Mouse (Mus musculus) limb, embryonic 10.5 days (tissue): Measurements from ENCODE around the gene Ipmk. TPM values are rescaled to one million over a fixed set of nuclear protein-coding genes. Genes with fewer than 3 reads are reported as not detected.
"Not testable (repeated sequence)": the region's sequence is repeated elsewhere in the genome, so short reads cannot be mapped to it uniquely, and the experiment has no call there.

Experiments
- DNase-seq: peaks from one replicate; pipeline ENCODE4 v3.0.0-alpha.2; 2017; ENCODE audit warnings: low spot score
- H3K27ac ChIP-seq: fragments of 300-500 bp; sonication (generic); 2 replicates; pipeline ENCODE4 v1.5.1; 2016; ENCODE audit warnings: mild to moderate bottlenecking
- H3K27me3 ChIP-seq: fragments of 300-500 bp; sonication (generic); 2 replicates; pipeline ENCODE4 v1.6.1; 2016; ENCODE audit warnings: low read depth, mild to moderate bottlenecking; ENCODE audit not compliant: poor library complexity, severe bottlenecking
- H3K36me3 ChIP-seq: fragments of 300-500 bp; sonication (generic); 2 replicates; pipeline ENCODE4 v1.6.1; 2016; ENCODE audit warnings: mild to moderate bottlenecking, moderate library complexity
- H3K4me1 ChIP-seq: fragments of 300-500 bp; sonication (generic); 2 replicates; pipeline ENCODE4 v1.6.1; 2016
- H3K4me3 ChIP-seq: fragments of 300-500 bp; sonication (generic); 2 replicates; pipeline ENCODE4 v1.5.1; 2016; ENCODE audit warnings: mild to moderate bottlenecking, moderate library complexity
- H3K9me3 ChIP-seq: fragments of 300-500 bp; sonication (generic); replicated peaks from 2 replicates; pipeline ENCODE4 v1.6.1; 2016; ENCODE audit warnings: mild to moderate bottlenecking
- WGBS: fragments of 180-500 bp; shearing (Covaris S2); methylation state at CpG from one replicate; pipeline ENCODE4 v1.1.7; 2016; 5-methylcytosine and 5-hydroxymethylcytosine counted together
- polyA plus RNA-seq: library from polyadenylated mRNA; unstranded; fragments of >200 nt; fragmentation: Nextera tagmentation; extraction: Ambion mirVana; gene quantifications from 2 replicates; pipeline ENCODE4 v1.2.1, GENCODE M21; 2016

Gene Ipmk
- polyA plus RNA-seq, 1 experiment from 2014 or later: 19.6 TPM

- no peaks in the 10 kb centered on the region for H3K9me3 ChIP-seq
- peaks cover 12% of the 10 kb centered on the region for H3K4me1 ChIP-seq
- H3K27me3 ChIP-seq: no peaks in the 10 kb centered on the region
- H3K4me3 ChIP-seq: no peak overlapping the region
- WGBS: 32% methylated on average over 18 of the region's 18 CpGs
- no peak overlapping the region for H3K27ac ChIP-seq
- DNase-seq: no peak
- peaks cover 19% of the 10 kb centered on the region for H3K36me3 ChIP-seq
Observed at GRCm38 (mm10) chr10:71361836-71362562, 14.4 kb downstream of the Ipmk start.

- Histone ChIP-seq H3K36me3 (peaks cover 26% of the 10 kb centered on the region), H3K27me3 (no peaks in the 10 kb centered on the region), H3K9me3 (no peaks in the 10 kb centered on the region), H3K4me3 (no peak overlapping the region), H3K4me1 (peaks cover 12% of the 10 kb centered on the region), H3K27ac (no peak overlapping the region)
- DNase-seq: no peak
- 90% methylated on average over 8 of the region's 8 CpGs for WGBS
Observed at GRCm38 (mm10) chr10:71363440-71363839, 15.9 kb downstream of the Ipmk start.

DNA sequence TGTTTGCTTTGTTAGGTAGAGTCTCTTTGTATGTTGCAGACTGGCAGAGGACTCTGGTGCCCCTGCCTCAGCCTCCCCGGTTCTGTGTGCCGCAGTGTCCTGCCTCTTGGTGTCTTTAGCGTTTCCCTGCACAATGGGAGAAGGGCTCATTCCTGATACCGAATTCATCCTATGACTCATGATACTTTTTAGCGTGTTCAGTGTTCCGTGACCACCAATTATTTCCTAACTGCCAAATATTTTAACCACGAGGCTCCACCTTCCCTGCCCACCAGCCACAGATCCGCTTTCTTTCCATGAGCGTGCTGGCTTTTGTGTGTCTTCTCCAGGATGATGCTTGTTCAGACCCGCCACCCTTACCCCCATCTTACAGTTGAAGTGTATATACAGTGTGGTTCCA is 16.3 kb downstream of the Ipmk start:
- DNase-seq: no peak
- 96% methylated on average over 10 of the region's 10 CpGs for WGBS
- Histone ChIP-seq H3K27ac (no peak overlapping the region), H3K36me3 (peaks cover 26% of the 10 kb centered on the region), H3K27me3 (no peaks in the 10 kb centered on the region), H3K9me3 (no peaks in the 10 kb centered on the region), H3K4me1 (peaks cover 12% of the 10 kb centered on the region), H3K4me3 (no peak overlapping the region)

- no peaks in the 10 kb centered on the region for H3K4me1 ChIP-seq
- DNase-seq: no peak
- H3K9me3 ChIP-seq: no peaks in the 10 kb centered on the region
- H3K36me3 ChIP-seq: peaks cover 37% of the 10 kb centered on the region
- no peaks in the 10 kb centered on the region for H3K27me3 ChIP-seq
- 94% methylated on average over 16 of the region's 16 CpGs for WGBS
- H3K27ac ChIP-seq: no peak overlapping the region
- H3K4me3 ChIP-seq: no peak overlapping the region
Observed at GRCm38 (mm10) chr10:71368128-71368940, 20.8 kb downstream of the Ipmk start.

DNA sequence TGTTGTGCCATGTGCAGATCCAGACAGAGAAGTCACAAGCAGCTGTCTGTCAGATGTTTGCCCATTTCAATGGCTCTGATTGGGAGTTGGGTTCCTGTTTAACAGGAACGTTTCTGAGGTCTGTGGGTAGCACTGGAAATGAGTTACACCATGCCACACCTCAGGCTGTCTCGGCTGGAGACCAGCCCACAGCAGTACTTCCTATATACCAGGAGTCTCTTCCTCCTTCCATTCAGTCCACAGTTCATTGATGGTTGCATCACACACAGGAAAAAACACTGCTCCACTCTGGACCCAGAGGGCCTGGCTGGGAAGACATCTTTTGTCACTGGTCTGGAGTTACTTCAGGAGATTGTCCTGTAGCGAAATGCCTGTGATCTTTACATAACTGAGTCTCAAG is 21.9 kb downstream of the Ipmk start:
- WGBS: 86% methylated on average over 3 of the region's 3 CpGs
- no peak for DNase-seq

GRCm38 (mm10) chr10:71371881-71372280 is 24.3 kb downstream of the Ipmk start:
- no peaks in the 10 kb centered on the region for H3K9me3 ChIP-seq
- H3K27me3 ChIP-seq: no peaks in the 10 kb centered on the region
- H3K4me3 ChIP-seq: no peak overlapping the region
- 88% methylated on average over 6 of the region's 6 CpGs for WGBS
- no peaks in the 10 kb centered on the region for H3K4me1 ChIP-seq
- DNase-seq: no peak
- H3K36me3 ChIP-seq: peaks cover 34% of the 10 kb centered on the region
- no peak overlapping the region for H3K27ac ChIP-seq

More for the DNA sequence above, 21.9 kb downstream of the Ipmk start:
- Histone ChIP-seq H3K27ac (no peak overlapping the region), H3K4me1 (no peaks in the 10 kb centered on the region), H3K27me3 (no peaks in the 10 kb centered on the region), H3K9me3 (no peaks in the 10 kb centered on the region), H3K4me3 (no peak overlapping the region), H3K36me3 (peaks cover 44% of the 10 kb centered on the region)

DNA sequence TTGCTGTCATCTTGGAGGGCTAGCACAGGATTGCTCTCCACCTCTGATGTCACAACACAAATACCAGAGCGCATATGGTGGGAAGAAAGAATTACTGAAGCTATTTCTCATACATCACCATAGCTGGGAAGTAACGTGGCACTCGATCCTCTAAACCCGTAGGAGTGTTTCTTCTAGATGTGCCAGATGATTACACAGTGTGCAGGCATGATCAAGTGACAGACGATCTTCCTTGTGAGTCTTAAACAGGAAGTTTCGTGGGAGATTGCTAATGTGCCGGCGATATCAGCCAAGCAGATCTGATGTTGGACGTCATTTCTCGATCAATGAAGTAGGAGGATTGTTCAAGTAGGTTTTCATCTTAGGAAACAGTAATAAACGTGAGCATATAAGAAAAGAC is 26.1 kb downstream of the Ipmk start:
- 93% methylated on average over 11 of the region's 11 CpGs for WGBS
- no peaks in the 10 kb centered on the region for H3K27me3 ChIP-seq

DNA sequence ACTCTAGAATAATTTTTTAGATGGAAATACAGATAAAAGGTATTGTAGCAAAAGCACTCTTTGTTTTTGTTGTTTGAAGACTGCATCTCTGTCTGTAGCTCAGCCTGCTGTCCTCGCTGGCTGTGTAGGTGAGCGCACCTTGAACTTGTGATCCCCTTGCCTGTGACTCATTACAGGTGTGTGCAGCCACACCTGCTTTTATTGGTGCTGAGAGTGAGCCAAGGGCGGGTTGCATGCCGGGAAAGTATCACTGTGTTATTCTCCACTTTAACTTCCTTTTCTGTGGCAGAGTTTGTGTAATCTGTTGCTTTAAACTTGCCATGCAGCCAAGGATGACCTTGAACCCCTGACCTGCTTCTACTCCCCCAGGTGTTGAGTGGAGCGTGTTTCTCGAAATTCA is 28.5 kb downstream of the Ipmk start:
- WGBS: 93% methylated on average over 6 of the region's 6 CpGs
- Histone ChIP-seq H3K4me3 (no peak overlapping the region), H3K36me3 (peaks cover 53% of the 10 kb centered on the region), H3K27ac (no peak overlapping the region), H3K9me3 (no peaks in the 10 kb centered on the region), H3K4me1 (no peaks in the 10 kb centered on the region), H3K27me3 (no peaks in the 10 kb centered on the region)
- no peak for DNase-seq

More for the DNA sequence above, 26.1 kb downstream of the Ipmk start:
- Histone ChIP-seq H3K36me3 (peaks cover 38% of the 10 kb centered on the region), H3K4me3 (no peak overlapping the region), H3K4me1 (no peaks in the 10 kb centered on the region), H3K27ac (no peak overlapping the region), H3K9me3 (no peaks in the 10 kb centered on the region)
- no peak for DNase-seq

DNA sequence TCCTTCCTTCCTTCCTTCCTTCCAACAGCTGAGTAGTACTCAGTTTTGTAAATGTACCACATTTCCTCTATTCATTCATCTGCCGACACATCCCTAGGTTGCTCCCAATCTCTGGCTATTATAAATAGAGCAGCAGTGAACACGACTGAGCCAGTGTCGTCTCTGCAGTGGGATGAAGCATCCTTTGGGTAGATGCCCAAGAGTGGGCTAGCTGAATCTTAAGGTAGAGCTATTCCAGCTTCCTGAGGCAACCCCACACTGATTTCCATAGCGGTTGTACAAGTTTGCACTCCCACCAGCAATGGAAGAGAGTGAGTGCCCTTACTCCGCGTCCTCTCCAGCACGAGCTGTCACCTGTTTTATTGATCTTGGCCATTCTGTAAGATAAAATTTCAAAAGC is 32.8 kb downstream of the Ipmk start:
- 94% methylated on average over 7 of the region's 7 CpGs for WGBS
- H3K9me3 ChIP-seq: no peaks in the 10 kb centered on the region
- no peak for DNase-seq
- H3K4me3 ChIP-seq: no peak overlapping the region
- H3K27ac ChIP-seq: no peak overlapping the region
- H3K27me3 ChIP-seq: no peaks in the 10 kb centered on the region
- peaks cover 42% of the 10 kb centered on the region for H3K36me3 ChIP-seq
- H3K4me1 ChIP-seq: no peaks in the 10 kb centered on the region

- no peaks in the 10 kb centered on the region for H3K4me1 ChIP-seq
- 91% methylated on average over 29 of the region's 29 CpGs for WGBS
- no peaks in the 10 kb centered on the region for H3K9me3 ChIP-seq
- no peak overlapping the region for H3K27ac ChIP-seq
- peaks cover 40% of the 10 kb centered on the region for H3K36me3 ChIP-seq
- H3K4me3 ChIP-seq: no peak overlapping the region
- no peak for DNase-seq
- no peaks in the 10 kb centered on the region for H3K27me3 ChIP-seq
Observed at GRCm38 (mm10) chr10:71381471-71382033, 34.0 kb downstream of the Ipmk start.

DNA sequence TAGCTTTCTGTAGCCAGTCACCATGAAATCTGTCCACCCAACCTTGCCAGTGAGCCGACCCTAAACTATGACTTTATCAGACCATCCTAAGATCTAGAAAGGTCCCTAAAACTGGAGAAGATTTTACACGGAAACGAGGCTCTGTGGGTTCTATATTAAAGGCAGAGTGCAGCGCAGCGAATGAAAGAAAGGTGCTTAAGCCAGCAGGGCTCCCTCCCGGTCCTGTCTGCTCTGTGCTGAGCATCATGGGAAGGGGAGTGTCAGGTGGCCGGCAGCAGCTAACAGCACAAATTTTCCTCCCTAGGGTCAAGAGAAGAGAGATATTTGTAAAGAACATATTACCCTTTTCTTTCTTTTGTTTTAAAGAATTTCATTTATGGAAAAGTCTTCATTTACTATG is 34.5 kb downstream of the Ipmk start:
- H3K36me3 ChIP-seq: peaks cover 34% of the 10 kb centered on the region
- no peak overlapping the region for H3K4me3 ChIP-seq
- H3K27me3 ChIP-seq: no peaks in the 10 kb centered on the region
- no peaks in the 10 kb centered on the region for H3K9me3 ChIP-seq
- H3K4me1 ChIP-seq: no peaks in the 10 kb centered on the region
- no peak overlapping the region for H3K27ac ChIP-seq
- DNase-seq: no peak
- WGBS: 85% methylated on average over 7 of the region's 7 CpGs

DNA sequence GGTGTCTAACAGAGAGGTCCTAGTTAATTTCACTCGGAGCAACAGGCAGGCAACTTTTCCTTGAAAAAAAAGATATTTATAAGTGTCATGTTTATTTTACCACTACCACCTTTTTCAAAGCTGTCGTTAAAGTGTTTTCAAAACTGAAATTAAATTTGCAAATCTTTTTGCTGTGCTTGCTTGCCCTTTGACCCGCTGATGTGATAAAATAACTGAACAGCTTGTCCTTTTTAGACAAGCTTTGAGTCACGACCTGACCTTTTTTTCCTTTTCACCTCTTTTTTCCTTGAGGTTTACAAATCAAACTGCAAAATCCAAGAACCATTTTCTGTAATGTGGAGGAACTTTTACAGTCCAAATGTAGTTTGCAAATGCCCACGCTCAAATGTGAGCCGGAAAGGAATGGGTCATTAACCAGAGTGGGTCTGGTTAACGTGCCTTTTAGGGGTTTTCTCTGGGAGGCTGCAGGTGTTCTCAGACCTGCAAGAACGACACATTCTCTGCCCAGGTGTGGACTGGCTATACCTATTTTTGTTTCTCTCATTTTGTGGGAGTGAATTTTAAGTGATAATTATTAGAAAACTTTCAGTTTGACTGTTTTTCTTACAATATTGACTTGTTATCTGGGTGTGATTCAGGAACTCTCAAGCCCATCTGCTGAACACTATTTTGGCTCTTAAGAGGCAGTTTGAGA is 35.4 kb downstream of the Ipmk start:
- Histone ChIP-seq H3K9me3 (no peaks in the 10 kb centered on the region), H3K4me3 (no peak overlapping the region), H3K36me3 (peaks cover 30% of the 10 kb centered on the region), H3K27me3 (no peaks in the 10 kb centered on the region), H3K4me1 (no peaks in the 10 kb centered on the region), H3K27ac (no peak overlapping the region)
- no peak for DNase-seq
- 80% methylated on average over 8 of the region's 8 CpGs for WGBS

- H3K4me1 ChIP-seq, H3K27me3 ChIP-seq, DNase-seq, H3K9me3 ChIP-seq, H3K4me3 ChIP-seq, H3K27ac ChIP-seq: not testable (repeated sequence)
- H3K36me3 ChIP-seq: peaks cover 26% of the 10 kb centered on the region
- WGBS: 85% methylated on average over 6 of the region's 6 CpGs
Observed at GRCm38 (mm10) chr10:71383552-71383924, 36.0 kb downstream of the Ipmk start.
